Mouse (Mus musculus) E14TG2a.4 (cell line): ENCODE results near the gene Ces1d.

Source experiments
- H3K27me3 ChIP-seq: 2 replicates; pipeline ENCODE4 v1.6.1; 2014; ENCODE audit warnings: low read length, control low read depth; ENCODE audit not compliant: insufficient read depth
- H3K36me3 ChIP-seq: 2 replicates; pipeline ENCODE4 v1.6.1; 2014; ENCODE audit warnings: low read length, control low read depth; ENCODE audit not compliant: insufficient read depth
- H3K4me1 ChIP-seq: replicated peaks from 2 replicates; pipeline ENCODE4 v1.6.1; 2014; ENCODE audit warnings: low read depth, low read length, control low read depth
- H3K4me3 ChIP-seq: replicated peaks from 2 replicates; pipeline ENCODE4 v1.5.1; 2014; ENCODE audit warnings: mild to moderate bottlenecking, low read length
- H3K9me3 ChIP-seq: 2 replicates; pipeline ENCODE4 v1.6.1; 2014; ENCODE audit warnings: low read length, control low read depth
- CTCF ChIP-seq: conservative IDR thresholded peaks from 2 replicates; pipeline ENCODE4 v1.5.1; 2014; ENCODE audit warnings: low read length
- NANOG ChIP-seq: IDR thresholded peaks from 2 replicates; pipeline ENCODE4 v1.6.1; 2014; ENCODE audit warnings: borderline replicate concordance, low read length, mixed read lengths
- POU5F1 ChIP-seq: IDR thresholded peaks from 2 replicates; pipeline ENCODE4 v1.6.1; 2014; ENCODE audit warnings: low read length, borderline replicate concordance

The Ces1d gene

DNA sequence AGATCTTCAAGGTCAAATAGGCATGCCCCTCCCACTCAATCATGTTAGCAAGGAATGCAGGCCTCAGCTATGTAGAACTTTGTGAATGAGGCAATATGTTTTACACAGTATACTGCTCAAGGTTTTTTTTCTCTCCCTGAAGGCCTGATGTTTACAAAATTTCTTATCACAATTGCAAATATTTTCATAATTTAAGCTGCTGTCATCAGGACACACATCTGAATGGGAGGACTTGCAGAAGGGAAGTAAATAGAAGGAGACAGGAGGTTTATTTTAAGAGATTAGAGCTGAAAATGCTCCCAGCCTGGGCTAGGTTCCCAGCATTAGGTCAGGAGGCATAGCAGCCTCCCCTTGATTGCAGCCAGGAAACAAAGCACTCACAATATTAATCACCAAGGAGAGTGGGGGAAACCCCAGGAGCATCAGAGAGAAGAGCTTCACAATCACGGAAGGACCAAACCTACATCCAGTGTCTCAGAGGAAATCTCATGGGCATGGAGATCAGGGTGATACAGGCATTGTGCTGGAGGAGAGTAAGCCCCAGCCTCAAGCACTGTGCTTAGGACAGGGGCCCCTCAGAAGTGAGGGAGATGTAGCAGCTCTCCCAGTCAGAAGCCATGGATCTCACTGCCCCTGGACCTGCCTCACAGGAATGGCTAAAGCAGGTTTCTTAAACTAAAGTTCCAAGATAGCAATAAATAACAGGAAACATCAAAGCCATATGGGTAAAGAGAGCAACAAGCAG, 25.6 kb downstream of the Ces1d start:
- H3K4me1 ChIP-seq = peaks cover 11% of the 10 kb centered on the region
- no peaks in the 10 kb centered on the region for H3K27me3 ChIP-seq
- H3K36me3 ChIP-seq = no peaks in the 10 kb centered on the region
- H3K9me3 ChIP-seq = no peaks in the 10 kb centered on the region
- no peak overlapping the region for H3K4me3 ChIP-seq
- TF ChIP-seq NANOG (no peak), CTCF (no peak), POU5F1 (no peak)

DNA sequence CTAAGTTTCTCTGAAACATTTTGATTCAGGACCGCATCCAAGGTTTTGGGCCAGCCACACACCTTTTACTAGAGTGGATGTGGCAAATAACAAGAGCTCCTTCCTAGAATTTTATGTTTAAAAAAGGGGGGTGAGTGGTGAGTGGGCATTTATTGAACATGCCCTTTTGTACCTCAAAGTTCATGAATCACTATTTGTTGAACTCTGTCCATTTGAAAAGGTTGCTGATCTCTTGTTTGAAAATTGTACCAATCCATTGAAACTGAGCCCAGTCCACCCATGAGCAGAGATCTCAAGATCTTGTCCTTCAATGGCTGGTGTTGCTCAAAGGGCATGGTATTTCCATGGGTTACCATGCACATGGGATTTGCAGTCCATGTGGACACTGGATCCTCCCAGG, 34.3 kb downstream of the Ces1d start:
- Histone ChIP-seq H3K4me1 (no peaks in the 10 kb centered on the region), H3K9me3 (no peaks in the 10 kb centered on the region), H3K27me3 (no peaks in the 10 kb centered on the region), H3K4me3 (no peak overlapping the region), H3K36me3 (no peaks in the 10 kb centered on the region)
- no peak for TF ChIP-seq CTCF
- TF ChIP-seq NANOG = no peak
- TF ChIP-seq POU5F1 = no peak

DNA sequence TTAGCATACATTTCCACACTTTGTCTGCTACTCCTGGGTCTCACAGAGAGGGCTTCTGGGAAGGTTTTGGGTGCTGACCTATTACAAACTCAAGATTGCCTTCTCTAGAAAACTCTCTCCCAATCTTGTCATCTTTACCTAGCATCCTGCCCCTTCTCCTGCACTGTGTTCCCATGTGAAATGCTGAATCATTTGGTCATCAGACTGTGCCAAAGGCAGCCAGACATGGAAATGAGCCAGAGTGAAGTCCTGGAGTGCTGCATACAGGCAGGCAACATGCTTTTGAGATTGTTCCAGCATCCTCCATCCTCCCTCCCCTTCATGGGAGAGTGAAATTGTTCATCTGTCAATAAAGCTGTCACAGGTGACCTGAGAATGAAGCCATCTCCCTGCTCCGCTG, 46.2 kb downstream of the Ces1d start:
- no peaks in the 10 kb centered on the region for H3K27me3 ChIP-seq
- no peak overlapping the region for H3K4me3 ChIP-seq
- 0 out of 2 replicates have a peak, but pooled peaks cover 4% of the 10 kb centered on the region for H3K4me1 ChIP-seq
- no peaks in the 10 kb centered on the region for H3K9me3 ChIP-seq
- TF ChIP-seq CTCF (no peak), POU5F1 (no peak), NANOG (no peak)
- no peaks in the 10 kb centered on the region for H3K36me3 ChIP-seq

DNA sequence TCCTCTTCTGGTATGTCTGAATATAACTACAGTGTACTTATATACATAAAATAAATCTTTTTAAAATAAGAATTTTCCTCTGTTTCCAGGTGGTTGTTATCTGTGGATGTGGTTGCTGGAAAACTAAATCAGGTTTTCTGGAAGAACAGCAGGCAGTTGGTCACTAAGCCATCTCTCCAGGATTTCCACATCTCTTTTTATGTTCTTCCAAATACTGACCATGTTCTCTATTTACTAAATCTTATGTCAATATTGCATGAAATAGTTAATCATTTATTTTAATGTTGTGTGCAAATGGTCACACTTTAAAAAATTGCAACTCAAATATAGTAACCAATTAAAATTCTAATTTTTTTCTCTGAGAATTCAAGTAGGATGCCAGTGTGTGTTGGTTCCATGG, 50.3 kb downstream of the Ces1d start:
- TF ChIP-seq CTCF (no peak), NANOG (no peak), POU5F1 (no peak)
- no peaks in the 10 kb centered on the region for H3K27me3 ChIP-seq
- H3K36me3 ChIP-seq = no peaks in the 10 kb centered on the region
- no peaks in the 10 kb centered on the region for H3K4me1 ChIP-seq
- H3K9me3 ChIP-seq = no peaks in the 10 kb centered on the region
- no peak overlapping the region for H3K4me3 ChIP-seq

DNA sequence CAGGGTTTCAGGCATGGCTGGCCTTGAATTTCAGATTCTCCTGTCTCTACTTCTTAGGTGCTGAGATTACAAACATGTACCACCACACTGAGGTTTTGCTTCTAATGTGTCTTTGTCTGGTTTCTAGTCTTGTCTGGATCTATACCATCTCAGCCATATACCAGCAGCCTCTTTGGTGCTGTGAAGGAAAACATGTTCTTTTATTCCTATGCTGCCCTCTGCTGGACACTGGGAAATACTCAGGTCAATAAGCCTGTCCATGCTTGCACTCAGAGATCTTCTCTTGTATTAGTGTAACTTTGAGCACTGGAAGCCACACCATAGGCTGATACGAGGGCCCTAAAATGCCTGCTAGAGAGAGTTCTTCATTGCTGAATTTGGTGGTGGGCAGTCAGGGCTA, 56.9 kb downstream of the Ces1d start:
- H3K9me3 ChIP-seq = no peaks in the 10 kb centered on the region
- H3K36me3 ChIP-seq = no peaks in the 10 kb centered on the region
- no peaks in the 10 kb centered on the region for H3K27me3 ChIP-seq
- no peak overlapping the region for H3K4me3 ChIP-seq
- TF ChIP-seq NANOG = no peak
- peak; percentile 47 for TF ChIP-seq CTCF
- H3K4me1 ChIP-seq = no peaks in the 10 kb centered on the region

DNA sequence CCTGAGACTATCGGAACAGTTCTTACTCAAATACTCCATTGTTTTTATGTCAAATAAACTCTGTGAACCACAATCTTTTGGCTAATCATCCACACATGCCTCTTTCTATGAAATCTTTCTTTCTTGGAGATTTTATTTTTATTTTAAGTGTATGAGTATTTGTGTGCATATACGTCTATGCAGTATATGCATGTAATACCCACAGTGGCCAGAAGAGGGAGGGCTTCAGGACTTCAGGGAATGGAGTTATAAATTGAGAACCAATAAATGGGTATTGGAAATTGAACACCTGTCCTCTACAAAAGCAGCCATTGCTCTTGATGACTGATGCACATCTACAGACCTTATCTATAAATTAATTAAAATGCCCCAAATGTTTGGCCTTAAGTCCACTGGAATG, 65.4 kb downstream of the Ces1d start:
- no peaks in the 10 kb centered on the region for H3K27me3 ChIP-seq
- TF ChIP-seq NANOG = no peak
- no peak for TF ChIP-seq CTCF
- no peak for TF ChIP-seq POU5F1
- no peaks in the 10 kb centered on the region for H3K36me3 ChIP-seq
- no peaks in the 10 kb centered on the region for H3K4me1 ChIP-seq
- H3K9me3 ChIP-seq = no peaks in the 10 kb centered on the region
- H3K4me3 ChIP-seq = no peak overlapping the region

DNA sequence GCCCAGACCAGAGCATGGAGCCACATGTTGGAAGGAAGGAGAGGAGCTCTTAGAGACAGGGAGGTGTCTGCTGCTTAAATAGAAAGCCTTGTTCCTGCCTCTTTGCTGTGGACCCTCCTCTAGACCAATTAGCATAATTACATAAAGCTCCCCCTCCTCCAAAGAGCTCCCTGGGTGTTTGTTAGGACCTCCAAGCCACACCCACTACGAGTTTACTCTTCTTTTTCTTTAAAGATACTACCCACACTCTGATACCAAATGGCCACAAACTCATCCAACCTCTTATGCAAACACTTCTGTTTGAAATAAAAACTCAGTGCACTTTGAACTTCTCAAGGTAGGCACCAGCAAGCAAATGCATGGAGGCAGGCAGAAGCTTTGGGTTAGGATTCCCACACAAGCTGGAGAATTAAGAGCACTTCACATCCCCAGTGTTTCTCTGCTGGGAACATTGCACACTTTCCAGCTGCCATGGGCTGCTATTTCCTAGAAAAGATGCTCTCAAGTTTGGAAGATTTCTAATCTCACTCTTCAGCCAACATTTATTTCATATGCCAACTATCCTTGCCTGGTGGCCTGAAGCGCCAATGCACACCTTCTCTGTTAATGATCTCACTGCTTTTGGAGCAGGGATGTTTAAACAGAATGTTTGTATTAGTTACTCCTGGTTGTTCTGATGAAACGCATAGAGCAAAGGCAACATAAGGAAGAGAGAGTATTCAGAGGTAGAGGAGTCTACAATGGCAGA, 66.2 kb downstream of the Ces1d start, which contains the start of gene Ces1c:
TSS of gene Ces1c (minus strand) at position 51 of the 748 bp plus-strand sequence.
- Histone ChIP-seq H3K9me3 (no peaks in the 10 kb centered on the region), H3K4me3 (no peak within 1 kb of the TSS), H3K36me3 (no peaks in the 10 kb centered on the region), H3K4me1 (no peaks in the 10 kb centered on the region), H3K27me3 (no peaks in the 10 kb centered on the region)
- TF ChIP-seq POU5F1 = no peak
- no peak for TF ChIP-seq CTCF
- TF ChIP-seq NANOG = no peak

DNA sequence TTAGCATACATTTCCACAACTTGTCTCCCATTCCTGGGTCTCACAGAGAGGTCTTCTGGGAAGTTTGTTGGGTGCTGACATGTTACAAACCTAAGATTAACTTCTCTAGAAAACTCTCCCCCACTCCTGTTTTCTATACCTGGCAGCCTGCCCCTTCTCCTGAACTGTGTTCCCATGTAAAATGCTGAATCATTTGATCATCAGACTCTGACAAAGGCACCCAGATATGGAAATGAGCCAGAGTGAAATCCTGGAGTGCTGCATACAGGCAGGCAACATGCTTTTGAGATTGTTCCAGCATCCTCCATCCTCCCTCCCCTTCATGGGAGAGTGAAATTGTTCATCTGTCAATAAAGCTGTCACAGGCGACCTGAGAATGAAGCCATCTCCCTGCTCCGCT, 71.2 kb downstream of the Ces1d start:
- TF ChIP-seq POU5F1 = no peak
- TF ChIP-seq NANOG = no peak
- no peak for TF ChIP-seq CTCF
- Histone ChIP-seq H3K4me3 (no peak overlapping the region), H3K9me3 (no peaks in the 10 kb centered on the region), H3K4me1 (no peaks in the 10 kb centered on the region), H3K27me3 (no peaks in the 10 kb centered on the region; the same call in 1 of the 2 replicates), H3K36me3 (no peaks in the 10 kb centered on the region)
